Mouse (Mus musculus) duodenum, adult 2 months (tissue): ENCODE results near the gene Adgrb2. TPM values are rescaled to one million over a fixed set of nuclear protein-coding genes. Genes with fewer than 3 reads are reported as not detected.

Experiments used
- polyA plus RNA-seq: library from polyadenylated mRNA; depleted of rRNA; stranded (reverse); fragments of >200 nt; gene quantifications from 2 replicates; pipeline ENCODE4 v1.2.3, GENCODE M21; 2012; ENCODE audit warnings: low replicate concordance; rRNA removed

Gene Adgrb2
- 0.75 and 2.0 TPM in 2 replicates for polyA plus RNA-seq

DNA sequence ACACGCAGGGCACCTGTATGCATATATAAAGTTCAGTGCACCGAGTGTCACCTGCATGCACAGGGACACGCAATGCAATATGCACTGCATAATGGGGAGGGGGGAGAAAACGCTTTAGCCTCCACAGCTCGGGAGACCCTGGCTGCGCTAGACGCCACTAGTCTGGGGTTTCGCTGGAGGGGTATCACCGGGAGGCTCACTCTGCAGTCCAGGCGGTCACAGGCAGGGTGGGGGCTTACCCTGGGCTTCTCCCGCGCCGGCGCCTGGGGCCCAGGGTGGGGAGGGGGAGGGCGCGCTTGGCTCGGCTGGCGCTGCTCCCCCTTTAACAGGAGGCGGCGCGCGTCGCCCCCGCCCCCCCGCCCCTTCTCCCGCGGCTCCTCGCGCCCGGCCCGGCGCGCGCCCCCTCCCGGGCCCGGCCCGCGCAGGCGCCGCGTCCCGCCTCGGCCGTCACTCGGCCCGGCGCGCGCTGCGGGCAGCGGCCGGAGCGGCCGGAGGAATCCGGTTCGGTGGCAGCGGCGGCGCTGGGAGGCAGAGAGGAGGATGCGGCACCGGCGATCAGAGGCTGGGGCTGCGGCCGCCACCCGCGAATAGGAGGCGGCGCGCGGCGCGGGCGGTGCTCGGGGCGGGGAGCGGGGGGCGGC, at the start of gene Adgrb2:
Gene Adgrb2, plus strand, starts transcription at position 450 of the 641 bp plus-strand sequence.

DNA sequence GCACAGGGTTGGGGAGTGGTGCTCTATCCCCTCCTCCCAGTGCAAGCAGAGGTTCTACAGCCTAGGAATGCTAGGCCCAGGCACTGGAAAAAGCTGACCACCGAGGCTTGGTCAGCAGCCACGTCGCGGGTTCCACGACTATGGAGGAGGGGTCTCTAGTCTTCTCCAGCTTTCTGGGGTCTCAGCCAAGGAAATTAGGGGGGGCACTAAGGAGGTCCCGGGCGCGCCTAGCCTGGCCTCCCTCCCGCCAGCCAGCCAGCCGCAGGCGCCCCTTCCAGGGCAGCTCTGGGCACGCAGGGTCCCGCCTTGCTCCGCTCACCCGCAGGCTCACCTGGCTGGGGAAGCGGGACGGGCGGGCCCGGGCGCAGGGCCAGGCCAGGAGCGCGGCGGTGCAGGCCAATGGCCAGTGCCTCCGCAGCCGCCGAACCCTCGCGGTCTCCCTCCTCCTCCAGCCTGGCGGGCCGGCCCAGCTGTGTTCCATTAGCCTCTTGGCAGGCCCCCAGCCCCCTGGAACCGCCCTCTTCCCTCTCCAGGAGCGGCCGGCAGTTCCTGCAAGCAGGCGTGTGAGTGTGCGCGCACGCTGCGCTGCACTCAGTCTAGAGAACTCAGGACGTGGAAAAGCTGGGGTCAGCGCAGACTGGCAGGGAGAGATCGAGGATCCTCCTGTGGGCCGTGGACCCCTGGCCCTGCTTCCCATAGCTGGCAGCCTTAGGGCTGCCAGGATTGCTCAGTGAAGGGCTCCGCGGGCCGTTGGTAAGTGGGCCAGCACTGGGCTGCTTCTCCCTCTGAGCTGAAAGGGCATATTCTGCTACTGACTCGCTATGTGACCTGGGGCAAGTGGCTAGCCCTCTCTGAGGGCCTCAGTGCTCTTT, 62.9 kb downstream of the Adgrb2 start, which contains the start of gene Col16a1:
Gene Col16a1, plus strand, starts transcription at position 510 of the 872 bp plus-strand sequence.

Other genes starting within 250 kb of the Adgrb2 start
- gene Khdrbs1, start 242.6 kb upstream of the Adgrb2 start, polyA plus RNA-seq: 45.9 and 66.1 TPM in 2 replicates
- gene Ptp4a2, start 173.7 kb upstream of the Adgrb2 start, polyA plus RNA-seq: 10.6 and 18.3 TPM in 2 replicates
- gene Spocd1, start 55.6 kb upstream of the Adgrb2 start, polyA plus RNA-seq: 0.08 TPM in 1 of 2 replicates, not detected in the other
- 6.3 and 12.2 TPM in 2 replicates for gene Col16a1, start 63.0 kb downstream of the Adgrb2 start, polyA plus RNA-seq
- 153 and 237 TPM in 2 replicates for gene Pef1, start 117.7 kb downstream of the Adgrb2 start, polyA plus RNA-seq
- 1.7 and 5.3 TPM in 2 replicates for gene Hcrtr1, start 154.5 kb downstream of the Adgrb2 start, polyA plus RNA-seq
- 83.4 and 126 TPM in 2 replicates for gene Tinagl1, start 190.3 kb downstream of the Adgrb2 start, polyA plus RNA-seq
- not detected in 2 replicates for gene Gm853, start 237.5 kb downstream of the Adgrb2 start, polyA plus RNA-seq